Mouse (Mus musculus): ENCODE results near the gene Igf2bp1. TPM values are rescaled to one million over a fixed set of nuclear protein-coding genes. Genes with fewer than 3 reads are reported as not detected.
"Not testable (repeated sequence)": the region's sequence is repeated elsewhere in the genome, so short reads cannot be mapped to it uniquely, and the experiment has no call there.

Igf2bp1 gene
- polyA plus RNA-seq, 1 experiment from 2014 or later = 36.2 TPM

DNA sequence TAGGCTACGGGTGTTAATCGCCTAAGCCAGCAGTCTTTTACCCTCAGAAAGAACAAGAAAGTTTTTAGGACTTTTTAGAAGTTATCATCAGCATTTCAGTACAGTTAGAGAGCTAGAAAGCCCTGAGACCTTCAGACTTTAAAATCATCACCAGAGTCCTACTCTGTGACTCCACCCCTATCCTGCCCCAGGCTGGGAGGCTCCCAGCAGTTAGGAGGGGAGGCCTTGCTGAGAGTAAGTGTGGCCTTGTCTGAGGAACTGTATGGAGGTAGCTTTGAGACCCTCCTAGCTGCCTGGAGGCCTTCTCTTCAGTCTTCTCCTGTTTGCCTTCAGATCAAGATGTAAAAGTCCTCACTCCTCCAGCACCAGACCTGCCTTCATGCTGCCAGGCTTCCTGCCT lies 81.5 kb downstream of the Igf2bp1 start:
- Histone ChIP-seq H3K4me2 (ENCODE audit: low read depth, low read length) (no peak overlapping the region), H3K27me3 (ENCODE audit: control insufficient read depth, insufficient read depth, low read depth, low read length) (peaks cover 4% of the 10 kb centered on the region; the same call in 1 of the 2 replicates), H3K9me3 (ENCODE audit: control insufficient read depth, low read length) (peaks cover 6% of the 10 kb centered on the region; the same call in 1 of the 2 replicates), H3K4me3 (ENCODE audit: low read length) (no peak overlapping the region), H3K36me3 (ENCODE audit: control insufficient read depth, insufficient read depth, low read length) (no peaks in the 10 kb centered on the region), H3K9ac (ENCODE audit: low read length) (no peak overlapping the region), H3K27ac (ENCODE audit: low read length) (no peak overlapping the region), H3K4me1 (replicated peaks; ENCODE audit: control insufficient read depth, insufficient read depth, low read length) (no peaks in the 10 kb centered on the region)
- WGBS = 28% methylated on average over 2 of the region's 2 CpGs
- no peak for ATAC-seq (ENCODE audit: low read depth)

DNA sequence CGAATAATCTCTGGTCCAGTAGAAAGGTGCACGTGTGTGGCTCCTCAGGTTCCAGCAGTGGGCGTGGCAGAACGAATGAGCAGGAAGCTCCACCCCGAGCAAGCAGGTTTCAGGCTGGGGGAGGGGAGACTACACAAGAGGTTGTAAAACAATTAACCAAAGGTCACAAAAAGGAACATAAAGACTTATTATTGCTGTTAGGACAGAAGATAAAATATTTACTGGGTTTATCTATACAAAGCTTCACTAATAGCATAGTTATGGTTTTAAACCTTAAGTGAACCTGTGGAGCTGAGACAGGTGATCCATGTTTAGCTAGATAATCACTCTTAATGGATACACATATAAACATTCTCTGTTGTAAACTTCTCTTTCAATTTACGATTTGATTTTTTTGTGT lies 82.3 kb downstream of the Igf2bp1 start:
- 2% methylated on average over 2 of the region's 6 CpGs for WGBS
- not testable (repeated sequence) for ATAC-seq (ENCODE audit: low read depth); H3K27me3 ChIP-seq (ENCODE audit: control insufficient read depth, insufficient read depth, low read depth, low read length)

DNA sequence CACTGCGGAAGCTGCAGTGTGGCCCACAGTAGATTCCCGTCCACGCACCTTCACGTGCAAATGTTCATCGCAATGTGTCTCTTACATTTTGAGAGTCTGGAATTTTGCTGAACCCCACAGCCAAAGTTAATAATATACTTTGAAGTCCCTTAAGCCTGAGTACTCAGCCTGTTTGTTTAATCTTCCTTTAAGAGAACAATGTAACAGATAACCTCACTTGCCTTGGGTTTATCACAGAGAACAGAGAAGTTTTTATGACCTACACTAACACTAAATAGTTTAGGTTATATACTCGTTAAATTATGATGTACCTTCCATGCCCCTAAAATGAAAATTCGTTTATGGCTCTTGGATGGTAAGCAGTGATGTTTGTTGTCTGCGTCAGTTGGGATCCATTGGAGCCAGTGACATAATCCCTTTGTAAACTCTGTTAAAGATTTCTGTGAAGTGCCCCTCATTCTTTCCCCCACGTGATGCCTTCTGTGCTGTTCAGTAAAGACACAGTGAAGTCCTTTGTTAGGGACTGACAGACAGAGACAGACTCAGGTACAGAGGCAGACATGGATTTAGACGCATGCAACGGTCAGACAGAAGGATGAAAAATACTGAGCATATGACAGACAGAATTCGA lies 83.6 kb downstream of the Igf2bp1 start:
- Histone ChIP-seq H3K4me3 (ENCODE audit: low read length) (no peak overlapping the region), H3K9ac (ENCODE audit: low read length) (no peak overlapping the region), H3K4me1 (replicated peaks; ENCODE audit: control insufficient read depth, insufficient read depth, low read length) (no peaks in the 10 kb centered on the region), H3K9me3 (ENCODE audit: control insufficient read depth, low read length) (0 out of 2 replicates have a peak, but pooled peaks cover 3% of the 10 kb centered on the region), H3K4me2 (ENCODE audit: low read depth, low read length) (no peak overlapping the region), H3K36me3 (ENCODE audit: control insufficient read depth, insufficient read depth, low read length) (no peaks in the 10 kb centered on the region), H3K27me3 (ENCODE audit: control insufficient read depth, insufficient read depth, low read depth, low read length) (peaks cover 9% of the 10 kb centered on the region), H3K27ac (ENCODE audit: low read length) (no peak overlapping the region)
- WGBS = 50% methylated on average over 12 of the region's 12 CpGs
- ATAC-seq (ENCODE audit: low read depth) = no peak

More for the DNA sequence above, 82.3 kb downstream of the Igf2bp1 start:
- H3K36me3 ChIP-seq (ENCODE audit: control insufficient read depth, insufficient read depth, low read length); H3K4me2 ChIP-seq (ENCODE audit: low read depth, low read length); H3K9me3 ChIP-seq (ENCODE audit: control insufficient read depth, low read length); H3K9ac ChIP-seq (ENCODE audit: low read length); H3K4me1 ChIP-seq (replicated peaks; ENCODE audit: control insufficient read depth, insufficient read depth, low read length); H3K27ac ChIP-seq (ENCODE audit: low read length); H3K4me3 ChIP-seq (ENCODE audit: low read length): not testable (repeated sequence)

DNA sequence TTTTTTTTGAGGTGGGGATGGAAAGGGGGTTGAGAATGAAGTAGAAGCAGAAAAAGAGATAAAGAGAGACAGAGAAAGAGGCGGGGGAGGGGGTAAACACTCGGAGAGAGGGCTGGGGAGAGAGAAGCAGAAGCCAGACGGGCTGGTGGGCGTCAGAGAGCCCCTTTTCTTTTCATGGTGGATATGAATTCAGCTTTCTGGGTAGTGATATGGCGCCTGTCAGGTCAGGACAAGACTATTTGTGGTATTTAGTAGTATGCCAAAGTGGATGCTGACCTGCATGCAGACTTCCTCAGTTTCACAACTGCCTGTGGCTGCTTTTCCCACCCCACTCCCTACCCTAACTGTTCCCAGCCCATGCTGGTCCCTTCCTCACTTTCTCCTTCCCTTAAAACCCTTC lies 89.3 kb downstream of the Igf2bp1 start:
- H3K4me2 ChIP-seq (ENCODE audit: low read depth, low read length) = no peak overlapping the region
- H3K36me3 ChIP-seq (ENCODE audit: control insufficient read depth, insufficient read depth, low read length) = no peaks in the 10 kb centered on the region
- no peak overlapping the region for H3K9ac ChIP-seq (ENCODE audit: low read length)
- H3K4me3 ChIP-seq (ENCODE audit: low read length) = no peak overlapping the region
- H3K4me1 ChIP-seq (replicated peaks; ENCODE audit: control insufficient read depth, insufficient read depth, low read length) = peaks cover 9% of the 10 kb centered on the region
- no peak for ATAC-seq (ENCODE audit: low read depth)
- peaks cover 47% of the 10 kb centered on the region for H3K27me3 ChIP-seq (ENCODE audit: control insufficient read depth, insufficient read depth, low read depth, low read length)
- 7% methylated on average over 5 of the region's 5 CpGs for WGBS
- H3K27ac ChIP-seq (ENCODE audit: low read length) = no peak overlapping the region
- no peaks in the 10 kb centered on the region for H3K9me3 ChIP-seq (ENCODE audit: control insufficient read depth, low read length)

DNA sequence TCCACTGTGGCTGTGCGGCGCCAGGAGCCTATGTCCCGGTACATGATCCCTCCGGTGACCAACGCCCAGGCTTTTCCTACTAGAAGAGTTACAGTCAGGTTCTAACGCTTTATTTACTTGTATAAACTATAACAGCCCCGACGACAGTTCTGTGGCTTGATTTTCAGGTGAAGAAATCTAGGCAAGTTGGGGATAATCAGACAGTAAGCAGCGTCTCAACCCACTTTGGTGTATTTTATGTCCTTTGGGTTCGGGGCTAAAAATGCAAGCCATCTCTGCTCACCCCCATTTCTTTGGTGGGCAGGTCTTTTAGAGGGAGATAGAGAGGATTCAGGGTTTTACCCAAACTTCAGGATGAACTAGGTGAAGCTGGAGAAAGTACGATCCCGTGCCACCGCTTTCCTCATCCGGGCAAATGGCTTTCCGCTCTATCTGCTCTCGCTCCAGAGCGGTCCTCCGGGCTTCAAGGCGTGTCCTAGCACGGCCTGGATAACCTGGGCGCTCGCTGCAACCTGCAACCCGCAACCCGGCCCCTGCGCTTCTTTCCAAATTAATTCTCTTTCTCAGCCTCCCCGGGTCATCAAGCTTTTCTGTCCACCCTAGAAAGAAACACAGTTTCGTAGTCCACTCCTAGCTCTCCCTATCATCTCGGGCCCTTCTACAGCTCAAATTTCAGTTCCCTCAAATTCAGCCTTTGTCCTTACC lies 90.6 kb downstream of the Igf2bp1 start:
- Histone ChIP-seq H3K4me2 (ENCODE audit: low read depth, low read length) (peak overlapping the region; percentile 51), H3K27me3 (ENCODE audit: control insufficient read depth, insufficient read depth, low read depth, low read length) (peaks cover 55% of the 10 kb centered on the region), H3K27ac (ENCODE audit: low read length) (no peak overlapping the region), H3K9ac (ENCODE audit: low read length) (0 out of 2 replicates have a peak overlapping the region, but pooled peaks have one; percentile 23), H3K4me1 (replicated peaks; ENCODE audit: control insufficient read depth, insufficient read depth, low read length) (peaks cover 9% of the 10 kb centered on the region), H3K36me3 (ENCODE audit: control insufficient read depth, insufficient read depth, low read length) (no peaks in the 10 kb centered on the region), H3K9me3 (ENCODE audit: control insufficient read depth, low read length) (no peaks in the 10 kb centered on the region), H3K4me3 (ENCODE audit: low read length) (peak overlapping the region; percentile 35)
- no peak for ATAC-seq (ENCODE audit: low read depth)
- 2% methylated on average over 28 of the region's 28 CpGs for WGBS

DNA sequence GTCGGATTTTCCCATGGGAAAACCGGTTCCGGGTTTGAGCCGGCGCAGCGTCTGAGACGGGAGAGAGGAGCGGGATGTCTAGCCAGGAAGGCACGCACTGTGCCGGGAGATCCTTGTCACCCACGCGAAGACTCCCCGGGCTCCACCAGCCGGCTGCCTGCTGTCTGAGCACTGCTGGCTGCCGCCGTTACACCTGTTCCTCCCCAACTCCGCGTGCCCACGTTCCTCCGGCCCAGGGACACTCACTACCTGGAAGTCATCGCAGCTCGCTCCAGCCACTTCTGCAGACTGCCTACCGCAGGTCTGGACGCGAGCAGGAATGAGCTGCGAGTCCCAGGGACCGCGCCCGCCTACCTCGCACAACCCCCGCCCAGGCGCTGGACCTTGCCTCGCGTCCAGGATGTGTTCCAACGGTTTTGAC lies 91.2 kb downstream of the Igf2bp1 start, which contains the start of gene B4galnt2:
Gene B4galnt2, minus strand, starts transcription at position 321 of the 421 bp plus-strand sequence.
- H3K9ac ChIP-seq (ENCODE audit: low read length) = peak within 1 kb of the TSS; percentile 35; the same call in 1 of the 2 replicates
- ATAC-seq (ENCODE audit: low read depth) = no peak
- peaks cover 9% of the 10 kb centered on the region for H3K4me1 ChIP-seq (replicated peaks; ENCODE audit: control insufficient read depth, insufficient read depth, low read length)
- peaks cover 55% of the 10 kb centered on the region for H3K27me3 ChIP-seq (ENCODE audit: control insufficient read depth, insufficient read depth, low read depth, low read length)
- H3K36me3 ChIP-seq (ENCODE audit: control insufficient read depth, insufficient read depth, low read length) = no peaks in the 10 kb centered on the region
- peak within 1 kb of the TSS; percentile 35 for H3K4me3 ChIP-seq (ENCODE audit: low read length)
- H3K27ac ChIP-seq (ENCODE audit: low read length) = no peak within 1 kb of the TSS
- H3K9me3 ChIP-seq (ENCODE audit: control insufficient read depth, low read length) = no peaks in the 10 kb centered on the region
- WGBS = under 1% methylated on average over 35 of the region's 35 CpGs
- H3K4me2 ChIP-seq (ENCODE audit: low read depth, low read length) = peak within 1 kb of the TSS; percentile 51

DNA sequence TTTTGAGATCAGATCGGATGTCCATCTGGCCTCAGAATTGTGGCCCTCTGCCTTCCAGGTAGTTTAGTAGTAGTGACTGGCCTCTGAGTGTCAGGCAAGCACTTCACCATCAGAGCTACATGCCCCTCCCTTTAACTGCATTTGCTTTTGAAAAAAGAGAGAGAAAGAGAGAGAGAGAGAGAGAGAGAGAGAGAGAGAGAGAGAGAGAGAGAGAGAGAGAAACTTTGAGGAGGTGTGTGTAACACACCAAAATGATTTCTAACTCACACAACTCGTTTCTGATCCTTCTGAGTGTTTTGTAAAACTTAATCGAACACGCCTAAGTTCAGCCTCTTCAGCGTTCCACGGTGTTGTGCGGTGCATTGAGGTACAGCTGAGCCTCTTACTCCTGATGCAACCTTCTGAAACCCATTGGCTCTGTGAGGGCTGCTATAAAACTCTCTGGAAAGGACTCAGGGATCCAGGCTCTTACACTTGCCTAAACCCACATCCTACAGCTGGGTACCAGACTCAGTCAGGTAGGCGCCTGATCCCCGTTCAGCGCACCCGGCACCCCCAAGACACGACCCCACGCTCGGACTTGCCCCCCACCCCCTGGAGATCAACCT lies 91.7 kb downstream of the Igf2bp1 start:
- no peak overlapping the region for H3K27ac ChIP-seq (ENCODE audit: low read length)

DNA sequence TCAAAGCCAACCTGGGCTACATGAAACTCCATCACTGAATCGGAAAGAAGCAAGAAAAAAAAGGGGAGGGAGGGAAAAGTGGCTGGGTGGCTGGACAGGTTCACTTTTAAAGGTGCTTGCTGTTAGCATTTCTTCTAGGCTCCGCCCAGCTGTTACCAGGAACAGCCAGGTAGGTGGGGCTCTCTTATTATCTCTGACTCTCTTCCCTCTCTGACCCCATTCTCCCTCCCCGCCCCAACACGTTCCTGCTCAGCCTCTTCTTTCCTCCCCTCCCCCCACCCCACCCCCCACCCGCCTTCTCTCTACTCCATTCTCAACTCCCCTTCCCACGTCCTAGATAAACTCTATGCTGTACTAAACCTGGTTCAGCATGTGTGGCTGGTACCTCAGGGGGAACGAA lies 94.2 kb downstream of the Igf2bp1 start:
- peaks cover 9% of the 10 kb centered on the region for H3K4me1 ChIP-seq (replicated peaks; ENCODE audit: control insufficient read depth, insufficient read depth, low read length)
- H3K4me3 ChIP-seq (ENCODE audit: low read length) = no peak overlapping the region
- no peak overlapping the region for H3K4me2 ChIP-seq (ENCODE audit: low read depth, low read length)
- ATAC-seq (ENCODE audit: low read depth) = no peak
- peaks cover 49% of the 10 kb centered on the region for H3K27me3 ChIP-seq (ENCODE audit: control insufficient read depth, insufficient read depth, low read depth, low read length)
- no peaks in the 10 kb centered on the region for H3K9me3 ChIP-seq (ENCODE audit: control insufficient read depth, low read length)
- no peak overlapping the region for H3K27ac ChIP-seq (ENCODE audit: low read length)
- H3K9ac ChIP-seq (ENCODE audit: low read length) = no peak overlapping the region
- 14% methylated on average over 6 of the region's 7 CpGs for WGBS
- no peaks in the 10 kb centered on the region for H3K36me3 ChIP-seq (ENCODE audit: control insufficient read depth, insufficient read depth, low read length)

More for the DNA sequence above, 91.7 kb downstream of the Igf2bp1 start:
- ATAC-seq (ENCODE audit: low read depth) = no peak
- 4% methylated on average over 14 of the region's 14 CpGs for WGBS
- peaks cover 55% of the 10 kb centered on the region for H3K27me3 ChIP-seq (ENCODE audit: control insufficient read depth, insufficient read depth, low read depth, low read length)
- H3K4me1 ChIP-seq (replicated peaks; ENCODE audit: control insufficient read depth, insufficient read depth, low read length) = peaks cover 9% of the 10 kb centered on the region
- H3K4me3 ChIP-seq (ENCODE audit: low read length) = peak overlapping the region; percentile 35
- peak overlapping the region; percentile 51 for H3K4me2 ChIP-seq (ENCODE audit: low read depth, low read length)
- H3K36me3 ChIP-seq (ENCODE audit: control insufficient read depth, insufficient read depth, low read length) = no peaks in the 10 kb centered on the region
- no peaks in the 10 kb centered on the region for H3K9me3 ChIP-seq (ENCODE audit: control insufficient read depth, low read length)
- H3K9ac ChIP-seq (ENCODE audit: low read length) = peak overlapping the region; percentile 35; the same call in 1 of the 2 replicates
